ENCODE assay signal across 27 mouse cellular contexts in the genomic region with DNA sequence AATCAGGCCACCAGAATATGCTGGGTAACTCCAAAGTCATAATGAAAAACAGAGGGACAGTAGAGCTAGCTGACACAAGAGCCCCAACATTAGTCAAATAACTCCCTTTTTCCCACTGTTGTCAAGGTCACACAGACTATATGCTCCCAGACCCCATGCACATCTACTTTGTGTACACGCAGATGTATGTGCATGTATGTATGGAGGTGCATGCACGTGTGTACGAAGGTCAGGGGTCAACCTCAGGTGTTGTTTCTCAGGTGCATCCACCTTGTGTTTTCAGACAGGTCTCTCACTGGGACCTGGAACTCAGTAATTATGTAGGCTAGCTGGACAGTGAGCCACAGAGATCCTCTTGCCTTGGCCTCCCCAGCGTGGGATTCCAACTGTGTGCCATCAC. TPM values are rescaled to one million over a fixed set of nuclear protein-coding genes. Genes with fewer than 3 reads are reported as not detected.
"Had no signal": no experiment of that assay in that cellular context is flagged by ENCODE, and none has a peak within 500 bp of the region (broad histone marks: within the 10 kb centered on the region; RNA-seq: fewer than 3 reads in every experiment).

No protein-coding gene starts in this region.

- H3K9ac ChIP-seq: hindbrain, embryonic 12.5 days; hindbrain, embryonic 15.5 days; kidney, embryonic 15.5 days; limb, embryonic 13.5 days; limb, embryonic 15.5 days; liver, embryonic 12.5 days; liver, embryonic 14.5 days had no signal

- H3K36me3 ChIP-seq: hindbrain, embryonic 10.5 days; hindbrain, embryonic 12.5 days; limb, embryonic 13.5 days; limb, embryonic 15.5 days; liver, embryonic 12.5 days had no signal

- DNase-seq: gastrocnemius, adult 2 months; gastrocnemius, postnatal 10 days; gastrocnemius, postnatal 25 days; heart, adult 2 months; heart, postnatal 10 days; heart, postnatal 4 days; kidney, adult 11 months; kidney, adult 2 months; kidney, adult 9 months; kidney, postnatal 14 days; kidney, postnatal 36 days; layer of hippocampus, adult 9-11 months; layer of hippocampus, postnatal 36 days; left cerebral cortex, postnatal 4 days had no signal

- H3K27me3 ChIP-seq: hindbrain, embryonic 15.5 days; kidney, embryonic 15.5 days had no signal

- H3K4me2 ChIP-seq: heart, embryonic 11.5 days; hindbrain, embryonic 12.5 days; hindbrain, embryonic 15.5 days; kidney, embryonic 15.5 days; limb, embryonic 13.5 days; limb, embryonic 15.5 days; liver, embryonic 12.5 days had no signal

- H3K4me3 ChIP-seq: gastrocnemius, adult 2 months; heart, adult 2 months; hindbrain, embryonic 10.5 days; hindbrain, embryonic 12.5 days; hindbrain, embryonic 15.5 days; kidney, embryonic 15.5 days; limb, embryonic 13.5 days; limb, embryonic 15.5 days; liver, embryonic 12.5 days had no signal

- H3K9me3 ChIP-seq: hindbrain, embryonic 10.5 days; hindbrain, embryonic 12.5 days; hindbrain, embryonic 15.5 days; kidney, embryonic 15.5 days; limb, embryonic 13.5 days; limb, embryonic 15.5 days; liver, embryonic 12.5 days had no signal

- ATAC-seq: hindbrain, postnatal 0 days; intestine, embryonic 16.5 days; liver, embryonic 12.5 days had no signal

- H3K27ac ChIP-seq: gastrocnemius, adult 2 months; heart, adult 2 months; hindbrain, embryonic 12.5 days; hindbrain, embryonic 15.5 days; hindbrain, postnatal 0 days; kidney, embryonic 15.5 days; kidney, postnatal 0 days; limb, embryonic 13.5 days; limb, embryonic 15.5 days; liver, embryonic 12.5 days; liver, embryonic 14.5 days had no signal

RNA-seq across cellular contexts. Expression of a gene that starts 10.2 kb away (rescaled TPM):
- polyA plus RNA-seq: heart, embryonic 14.5 days; liver, embryonic 14.5 days had no signal
